Mouse (Mus musculus) lung, postnatal 36 days (tissue): ENCODE measurements at regions not wholly inside any gene's neighbourhood (a gene's known extent, or its start where the extent isn't known, plus 50 kb on each side); places are given as distances from the start of the nearest gene placed in this dataset.
"Not testable (repeated sequence)": the region's sequence is repeated elsewhere in the genome, so short reads cannot be mapped to it uniquely, and the experiment has no call there.

ENCODE experiments used
- DNase-seq: peaks from one replicate; pipeline ENCODE4 v3.0.0; 2022; ENCODE audit warnings: mixed read lengths

GRCm38 (mm10) chr10:50370611-50371010 lies 221.9 kb upstream of the Ascc3 start:
- DNase-seq: peak; percentile 3

DNA sequence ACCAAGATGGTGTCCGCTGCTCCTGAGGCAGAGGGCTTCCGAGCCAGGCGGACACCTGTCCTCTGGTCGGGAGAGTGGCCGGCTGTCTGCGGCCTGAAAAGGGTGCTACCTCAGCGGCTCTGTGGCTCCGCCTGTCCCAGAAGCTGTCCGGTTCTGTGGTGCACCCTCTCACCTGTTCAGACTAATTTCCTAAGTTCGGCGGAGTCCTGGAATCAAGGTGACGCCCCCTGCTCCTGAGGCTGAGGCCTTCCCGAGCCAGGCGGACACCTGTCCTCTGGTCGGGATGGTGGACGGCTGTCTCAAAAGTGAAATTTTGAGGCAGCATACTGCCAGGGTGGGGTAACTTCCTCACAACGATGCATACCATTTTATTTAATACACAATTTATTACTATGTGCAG lies 199.9 kb upstream of the Ascc3 start:
- DNase-seq: not testable (repeated sequence)
